Mouse (Mus musculus): ENCODE data around the gene Cd84. TPM values are rescaled to one million over a fixed set of nuclear protein-coding genes. Genes with fewer than 3 reads are reported as not detected.
"Not testable (repeated sequence)": the region's sequence is repeated elsewhere in the genome, so short reads cannot be mapped to it uniquely, and the experiment has no call there.

The Cd84 gene
- polyA plus RNA-seq, 1 experiment = 2.4 TPM

- TF ChIP-seq CTCF (IDR thresholded peaks at IDR 0.05; ENCODE audit: extremely low read depth, insufficient read depth, low read length) (peak; percentile 47; the same call in 1 of the 2 replicates), POLR2A (IDR thresholded peaks at IDR 0.05; ENCODE audit: extremely low read depth, insufficient read depth, low read length) (no peak)
- H3K27ac ChIP-seq (ENCODE audit: insufficient read depth, low read length) = no peak overlapping the region
- H3K4me1 ChIP-seq (ENCODE audit: control insufficient read depth, insufficient read depth, low read length) = no peaks in the 10 kb centered on the region; the same call in 1 of the 2 replicates
- no peak overlapping the region for H3K4me3 ChIP-seq (ENCODE audit: insufficient read depth, low read length)
Measured at GRCm38 (mm10) chr1:171826164-171826563, 13.3 kb upstream of the Cd84 start.

GRCm38 (mm10) chr1:171827674-171828073, 11.8 kb upstream of the Cd84 start:
- TF ChIP-seq CTCF (IDR thresholded peaks at IDR 0.05; ENCODE audit: extremely low read depth, insufficient read depth, low read length) = no peak
- no peak for TF ChIP-seq POLR2A (IDR thresholded peaks at IDR 0.05; ENCODE audit: extremely low read depth, insufficient read depth, low read length)
- H3K4me1 ChIP-seq (ENCODE audit: control insufficient read depth, insufficient read depth, low read length) = no peaks in the 10 kb centered on the region; the same call in 1 of the 2 replicates
- no peak overlapping the region for H3K4me3 ChIP-seq (ENCODE audit: insufficient read depth, low read length)

GRCm38 (mm10) chr1:171840450-171841023, 1.0 kb downstream of the Cd84 start:
- H3K27ac ChIP-seq (ENCODE audit: insufficient read depth, low read length) = peak overlapping the region; percentile 10; the same call in 1 of the 2 replicates
- H3K4me3 ChIP-seq (ENCODE audit: insufficient read depth, low read length) = no peak overlapping the region
- TF ChIP-seq POLR2A (IDR thresholded peaks at IDR 0.05; ENCODE audit: extremely low read depth, insufficient read depth, low read length) (no peak), CTCF (IDR thresholded peaks at IDR 0.05; ENCODE audit: extremely low read depth, insufficient read depth, low read length) (no peak)

More at GRCm38 (mm10) chr1:171827674-171828073, 11.8 kb upstream of the Cd84 start:
- no peak overlapping the region for H3K27ac ChIP-seq (ENCODE audit: insufficient read depth, low read length)

GRCm38 (mm10) chr1:171845035-171845754, 5.7 kb downstream of the Cd84 start:
- Histone ChIP-seq H3K4me3 (ENCODE audit: insufficient read depth, low read length) (no peak overlapping the region), H3K27ac (ENCODE audit: insufficient read depth, low read length) (no peak overlapping the region), H3K4me1 (ENCODE audit: control insufficient read depth, insufficient read depth, low read length) (no peaks in the 10 kb centered on the region)
- no peak for TF ChIP-seq POLR2A (IDR thresholded peaks at IDR 0.05; ENCODE audit: extremely low read depth, insufficient read depth, low read length)
- no peak for TF ChIP-seq CTCF (IDR thresholded peaks at IDR 0.05; ENCODE audit: extremely low read depth, insufficient read depth, low read length)

More at GRCm38 (mm10) chr1:171840450-171841023, 1.0 kb downstream of the Cd84 start:
- H3K4me1 ChIP-seq (ENCODE audit: control insufficient read depth, insufficient read depth, low read length) = no peaks in the 10 kb centered on the region

DNA sequence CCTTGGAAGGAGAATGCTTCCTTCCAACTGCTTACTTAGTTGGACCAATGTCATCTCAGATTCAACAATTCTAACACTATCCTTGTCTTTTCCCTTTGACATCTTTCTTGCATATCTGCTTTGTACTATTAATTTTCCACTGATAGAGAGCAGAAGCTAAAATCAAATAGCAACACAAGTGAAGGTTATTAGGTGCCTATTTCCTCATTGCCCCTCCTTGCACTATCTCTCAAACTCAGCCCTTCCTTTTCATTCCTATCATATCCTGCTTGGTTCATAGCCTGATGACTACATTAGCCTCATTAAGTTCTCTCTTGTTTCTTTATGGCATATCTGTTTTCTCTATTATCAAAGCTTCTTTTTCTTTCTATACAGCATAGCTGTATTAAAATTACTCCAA, 8.7 kb downstream of the Cd84 start:
- TF ChIP-seq CTCF (IDR thresholded peaks at IDR 0.05; ENCODE audit: extremely low read depth, insufficient read depth, low read length) (no peak), POLR2A (IDR thresholded peaks at IDR 0.05; ENCODE audit: extremely low read depth, insufficient read depth, low read length) (no peak)
- Histone ChIP-seq H3K4me3 (ENCODE audit: insufficient read depth, low read length) (no peak overlapping the region), H3K4me1 (ENCODE audit: control insufficient read depth, insufficient read depth, low read length) (no peaks in the 10 kb centered on the region), H3K27ac (ENCODE audit: insufficient read depth, low read length) (no peak overlapping the region)

GRCm38 (mm10) chr1:171848757-171849156, 9.3 kb downstream of the Cd84 start:
- no peaks in the 10 kb centered on the region for H3K4me1 ChIP-seq (ENCODE audit: control insufficient read depth, insufficient read depth, low read length)
- H3K4me3 ChIP-seq (ENCODE audit: insufficient read depth, low read length) = no peak overlapping the region
- TF ChIP-seq CTCF (IDR thresholded peaks at IDR 0.05; ENCODE audit: extremely low read depth, insufficient read depth, low read length) = no peak
- no peak for TF ChIP-seq POLR2A (IDR thresholded peaks at IDR 0.05; ENCODE audit: extremely low read depth, insufficient read depth, low read length)
- H3K27ac ChIP-seq (ENCODE audit: insufficient read depth, low read length) = no peak overlapping the region

DNA sequence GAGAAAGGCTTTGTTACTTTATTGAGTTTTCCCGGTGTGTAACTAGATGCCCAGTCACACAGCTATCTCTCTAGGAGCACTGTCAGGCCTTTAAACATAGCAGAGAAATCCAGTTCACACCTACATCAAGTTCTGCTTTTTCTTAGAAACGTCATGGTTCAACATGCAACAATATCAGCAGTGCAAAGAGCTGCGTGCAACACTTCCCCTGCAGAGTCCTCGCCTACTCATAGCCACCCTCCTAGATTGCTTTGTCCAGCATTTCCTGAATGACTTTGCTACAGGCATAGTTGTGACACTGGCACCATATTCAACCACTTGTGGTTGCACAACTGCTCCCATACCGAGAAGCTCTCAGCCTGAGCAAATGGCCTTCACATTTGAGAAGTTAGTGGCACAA, 10.0 kb downstream of the Cd84 start:
- TF ChIP-seq POLR2A (IDR thresholded peaks at IDR 0.05; ENCODE audit: extremely low read depth, insufficient read depth, low read length) (no peak), CTCF (IDR thresholded peaks at IDR 0.05; ENCODE audit: extremely low read depth, insufficient read depth, low read length) (no peak)

DNA sequence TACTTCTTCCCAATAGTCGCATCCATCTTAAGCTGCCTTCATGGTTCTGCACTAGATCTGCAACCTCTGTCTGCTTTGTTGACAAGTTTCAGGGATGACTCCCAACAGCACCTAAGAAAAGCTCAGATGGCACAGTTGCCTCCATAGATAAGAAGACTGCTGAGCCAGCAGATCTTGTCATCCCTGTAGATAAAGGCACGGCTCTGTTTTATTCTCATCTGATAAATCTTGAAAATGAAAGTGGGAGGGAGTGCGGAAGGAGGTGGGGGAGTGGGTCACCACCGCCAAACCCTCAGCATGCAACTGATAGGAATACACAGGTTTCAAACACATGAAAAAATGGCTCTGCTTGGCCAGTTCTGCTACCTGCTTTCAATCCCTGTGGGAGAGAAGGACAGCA, 26.0 kb downstream of the Cd84 start:
- H3K4me1 ChIP-seq (ENCODE audit: control insufficient read depth, insufficient read depth, low read length) = no peaks in the 10 kb centered on the region
- no peak overlapping the region for H3K27ac ChIP-seq (ENCODE audit: insufficient read depth, low read length)
- no peak for TF ChIP-seq CTCF (IDR thresholded peaks at IDR 0.05; ENCODE audit: extremely low read depth, insufficient read depth, low read length)
- TF ChIP-seq POLR2A (IDR thresholded peaks at IDR 0.05; ENCODE audit: extremely low read depth, insufficient read depth, low read length) = no peak
- no peak overlapping the region for H3K4me3 ChIP-seq (ENCODE audit: insufficient read depth, low read length)

More for the DNA sequence above, 10.0 kb downstream of the Cd84 start:
- H3K4me1 ChIP-seq (ENCODE audit: control insufficient read depth, insufficient read depth, low read length) = no peaks in the 10 kb centered on the region
- H3K4me3 ChIP-seq (ENCODE audit: insufficient read depth, low read length) = no peak overlapping the region
- no peak overlapping the region for H3K27ac ChIP-seq (ENCODE audit: insufficient read depth, low read length)

- no peak for TF ChIP-seq POLR2A (IDR thresholded peaks at IDR 0.05; ENCODE audit: extremely low read depth, insufficient read depth, low read length)
- TF ChIP-seq CTCF (IDR thresholded peaks at IDR 0.05; ENCODE audit: extremely low read depth, insufficient read depth, low read length) = no peak
- Histone ChIP-seq H3K4me1 (ENCODE audit: control insufficient read depth, insufficient read depth, low read length) (no peaks in the 10 kb centered on the region; the same call in 1 of the 2 replicates), H3K27ac (ENCODE audit: insufficient read depth, low read length) (no peak overlapping the region), H3K4me3 (ENCODE audit: insufficient read depth, low read length) (no peak overlapping the region)
Measured at GRCm38 (mm10) chr1:171886989-171887388, 47.5 kb downstream of the Cd84 start.

GRCm38 (mm10) chr1:171895364-171895763, 55.9 kb downstream of the Cd84 start, which contains the start of gene Gm10521:
Gene Gm10521 (plus strand): TSS chr1:171895664.
- H3K27ac ChIP-seq (ENCODE audit: insufficient read depth, low read length); H3K4me3 ChIP-seq (ENCODE audit: insufficient read depth, low read length); H3K4me1 ChIP-seq (ENCODE audit: control insufficient read depth, insufficient read depth, low read length): not testable (repeated sequence)
